Mouse (Mus musculus): ENCODE measurements at regions not wholly inside any gene's neighbourhood (a gene's known extent, or its start where the extent isn't known, plus 50 kb on each side); places are given as distances from the start of the nearest gene placed in this dataset.
A peak's percentile ranks its signal among the peaks of the same experiment; 100 is the strongest.

DNA sequence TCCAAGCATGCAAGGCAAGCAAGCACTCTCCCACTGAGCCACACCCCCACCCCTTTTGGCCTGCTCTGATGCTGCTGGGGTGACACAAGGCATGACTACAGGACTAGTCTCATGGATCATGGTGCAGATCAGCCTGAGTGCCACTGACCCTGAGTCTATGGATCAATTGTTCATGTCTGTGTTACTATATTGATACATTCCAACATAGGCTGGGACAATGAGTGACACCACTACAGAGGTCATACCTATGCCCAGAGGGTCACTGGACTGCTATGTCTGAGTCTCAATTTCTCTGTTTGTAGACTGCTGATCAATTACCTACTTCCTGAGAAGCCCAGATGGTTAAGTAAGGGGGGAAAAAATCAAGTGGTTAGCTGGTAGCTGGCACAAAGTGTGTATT, 116.5 kb upstream of the Prok2 start:
- DNase-seq (ENCODE audit: low read depth, low spot score): no peak

- DNase-seq (ENCODE audit: low read depth, low spot score): no peak
These were observed 114.6 kb upstream of the Prok2 start for GRCm38 (mm10) chr6:99840823-99841222.

GRCm38 (mm10) chr6:99833323-99833722, 107.1 kb upstream of the Prok2 start:
- DNase-seq (ENCODE audit: low read depth, low spot score): peak; percentile 84

- DNase-seq (ENCODE audit: low read depth, low spot score): no peak
These were observed 101.4 kb upstream of the Prok2 start for GRCm38 (mm10) chr6:99827625-99828024.

DNA sequence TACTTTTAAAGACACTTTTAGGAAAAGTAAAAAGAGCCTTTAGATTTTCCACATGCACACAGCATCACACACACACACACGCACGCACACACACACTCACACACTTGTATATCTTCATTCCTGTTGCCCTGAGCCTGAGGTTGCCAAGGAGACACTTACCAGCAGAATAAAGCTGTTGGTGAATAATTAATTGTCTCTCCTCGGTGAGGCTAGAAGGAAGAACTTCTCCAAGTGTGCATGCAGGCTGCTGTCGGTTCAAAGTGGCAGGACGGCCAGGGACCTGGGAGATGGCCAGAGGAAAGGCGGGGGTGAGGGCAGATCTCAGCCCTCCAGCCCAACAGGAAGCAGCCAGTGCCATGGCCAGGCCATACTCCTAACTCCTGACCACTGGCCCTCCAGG, 98.6 kb upstream of the Prok2 start:
- DNase-seq (ENCODE audit: low read depth, low spot score): no peak

- DNase-seq (ENCODE audit: low read depth, low spot score): no peak
These were observed 96.3 kb upstream of the Prok2 start for GRCm38 (mm10) chr6:99822471-99822870.

DNA sequence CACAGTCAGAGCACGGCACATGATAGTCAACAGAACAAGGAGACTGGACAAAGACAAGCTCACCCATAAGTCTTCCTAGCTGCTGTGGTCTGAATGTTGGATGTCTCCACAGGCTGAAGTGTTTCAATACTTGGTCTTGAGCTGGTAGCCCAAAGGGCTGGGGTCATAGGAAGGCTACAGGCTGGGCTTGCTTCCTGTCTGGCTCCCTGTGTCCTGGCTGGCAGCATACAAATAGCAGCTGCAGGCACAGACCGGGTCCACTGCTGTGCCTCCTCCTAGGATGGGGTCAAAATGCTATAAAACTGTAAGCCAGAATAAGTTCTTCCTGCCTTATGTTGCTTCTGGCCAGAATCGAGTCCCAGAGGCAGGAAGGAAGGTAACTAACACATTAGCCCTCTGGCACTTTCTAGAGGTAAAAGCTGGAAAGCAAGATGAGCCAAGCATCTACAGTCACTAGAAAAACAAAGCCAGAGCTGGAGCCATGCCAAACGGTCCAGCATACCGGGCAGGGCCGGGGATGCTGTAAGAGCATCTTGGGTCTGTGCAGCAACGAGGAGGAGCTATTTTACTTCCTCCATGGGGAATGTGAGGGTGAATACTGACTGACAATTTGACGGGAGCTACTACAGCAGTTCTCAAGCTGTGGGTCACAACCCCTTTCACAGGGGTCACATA, 93.2 kb upstream of the Prok2 start:
- peak; percentile 40 for DNase-seq (ENCODE audit: low read depth, low spot score)

DNA sequence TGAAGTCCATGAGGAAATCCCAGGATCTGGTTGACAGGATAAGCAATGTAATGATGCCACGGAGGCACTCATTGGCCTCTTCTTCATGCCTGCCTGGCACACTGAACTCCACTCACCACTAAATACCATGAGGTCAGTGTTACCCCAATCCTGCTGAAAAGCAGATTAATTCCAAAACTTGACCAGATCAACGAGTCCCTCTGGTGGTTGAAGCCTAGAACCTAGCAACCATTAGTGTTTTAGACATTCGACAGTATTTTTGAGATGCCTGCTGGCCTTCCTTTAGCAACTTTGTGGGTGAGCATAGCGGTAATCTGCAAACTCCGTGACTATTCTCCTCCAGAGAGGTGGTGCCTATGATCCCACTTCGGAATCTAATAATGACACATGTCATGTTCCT, 92.3 kb upstream of the Prok2 start:
- DNase-seq (ENCODE audit: low read depth, low spot score): no peak

DNA sequence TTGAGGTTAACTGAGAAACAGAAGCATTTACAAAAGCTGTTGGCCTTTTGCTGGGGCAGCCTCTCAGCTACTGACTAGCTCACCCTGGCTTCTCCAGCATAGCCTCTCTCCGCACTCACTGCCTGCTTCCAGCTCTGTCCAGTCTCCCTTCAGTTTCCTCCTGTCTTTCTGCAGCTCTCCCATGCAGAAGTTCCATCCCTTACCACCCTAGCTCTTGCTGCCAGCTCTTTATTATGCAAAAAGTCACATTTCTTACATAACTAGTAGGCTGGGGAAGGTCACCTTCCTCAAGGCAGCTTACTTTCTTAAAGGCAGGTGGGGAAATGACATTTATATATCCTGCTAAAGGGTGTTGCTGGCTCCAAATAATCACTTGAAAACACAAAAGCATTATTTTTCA, 91.1 kb upstream of the Prok2 start:
- no peak for DNase-seq (ENCODE audit: low read depth, low spot score)

DNA sequence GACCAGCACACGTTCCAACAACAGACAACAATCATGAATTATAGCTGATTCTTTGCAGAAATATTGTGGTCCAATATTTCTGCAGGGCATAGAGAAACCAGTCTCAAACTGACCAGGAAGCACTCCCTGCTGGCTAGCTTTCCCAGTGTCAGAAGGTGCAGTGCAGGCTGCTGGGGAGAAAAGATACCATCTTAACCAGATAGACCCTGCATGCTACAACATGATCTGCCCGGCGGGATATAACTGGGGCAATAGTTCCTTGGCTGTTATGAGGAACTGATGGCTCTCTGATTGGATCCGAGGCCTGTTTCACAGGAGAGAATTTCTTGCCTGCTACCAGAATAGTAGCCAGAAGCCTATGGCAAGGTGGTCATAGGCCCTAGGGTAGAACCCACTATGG, 86.9 kb upstream of the Prok2 start:
- DNase-seq (ENCODE audit: low read depth, low spot score): no peak

DNA sequence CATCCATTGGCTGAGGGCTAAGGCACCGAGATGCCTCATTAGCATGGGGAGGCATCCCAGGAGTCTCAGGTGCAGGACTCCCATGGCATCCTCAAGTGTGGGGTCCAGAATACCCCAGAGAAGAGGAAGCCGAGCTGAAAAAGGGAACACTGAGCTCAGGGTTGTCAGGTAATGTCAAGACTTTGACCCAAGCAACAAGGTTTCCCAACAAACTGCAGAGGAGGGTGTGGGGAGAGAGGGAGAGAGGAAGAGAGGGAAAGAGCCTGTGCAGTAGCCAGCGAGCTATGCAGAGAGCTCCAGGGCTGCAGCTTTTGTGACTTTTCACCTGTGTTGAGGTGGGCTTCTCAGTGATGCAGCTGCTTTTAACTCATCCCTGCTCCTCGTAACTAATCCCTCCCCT, 85.7 kb upstream of the Prok2 start:
- no peak for DNase-seq (ENCODE audit: low read depth, low spot score)

DNA sequence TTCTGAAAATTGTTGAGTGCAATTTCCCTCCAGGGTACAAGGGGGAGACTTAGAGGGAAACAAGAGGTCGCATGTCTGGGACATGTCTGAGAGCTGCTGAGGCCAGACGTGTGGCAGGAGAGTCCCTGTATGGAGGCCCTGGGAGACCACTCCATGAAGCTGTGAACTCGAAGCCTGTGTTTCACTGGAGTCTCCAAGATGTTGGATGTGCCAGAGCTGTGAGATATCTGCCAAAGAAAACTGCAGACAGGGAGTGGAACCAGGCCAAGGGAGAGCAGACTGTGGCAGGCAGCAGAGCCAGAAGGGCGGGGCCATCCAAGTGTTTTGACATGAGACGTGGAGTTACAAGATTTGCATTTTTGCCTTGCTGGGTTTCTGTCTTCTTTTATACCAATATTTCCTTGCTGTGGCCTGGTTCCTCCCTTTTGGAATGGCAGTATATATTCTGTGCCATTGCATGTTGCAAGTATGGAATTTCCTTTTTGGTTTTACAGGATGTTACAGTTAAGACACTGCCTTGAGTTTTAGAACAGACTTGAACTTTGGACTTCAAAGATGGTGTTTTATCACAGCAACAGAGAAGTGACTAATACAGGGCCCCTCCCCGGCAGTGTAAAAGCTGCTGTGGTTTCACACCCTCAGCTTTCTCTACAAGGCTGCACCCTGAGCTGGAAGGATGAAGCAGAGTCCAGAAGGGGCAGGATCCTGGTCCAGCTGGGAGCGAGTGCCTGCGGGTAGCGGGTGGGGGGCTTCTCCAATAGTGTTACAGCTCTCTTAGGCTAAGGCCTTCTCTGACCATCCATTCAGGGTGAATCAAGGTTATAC, 85.0 kb upstream of the Prok2 start:
- DNase-seq (ENCODE audit: low read depth, low spot score): peak; percentile 93

GRCm38 (mm10) chr6:99804905-99805245, 78.7 kb upstream of the Prok2 start:
- DNase-seq (ENCODE audit: low read depth, low spot score): no peak

GRCm38 (mm10) chr6:99803983-99804904, 78.1 kb upstream of the Prok2 start:
- peak; percentile 85 for DNase-seq (ENCODE audit: low read depth, low spot score)

DNA sequence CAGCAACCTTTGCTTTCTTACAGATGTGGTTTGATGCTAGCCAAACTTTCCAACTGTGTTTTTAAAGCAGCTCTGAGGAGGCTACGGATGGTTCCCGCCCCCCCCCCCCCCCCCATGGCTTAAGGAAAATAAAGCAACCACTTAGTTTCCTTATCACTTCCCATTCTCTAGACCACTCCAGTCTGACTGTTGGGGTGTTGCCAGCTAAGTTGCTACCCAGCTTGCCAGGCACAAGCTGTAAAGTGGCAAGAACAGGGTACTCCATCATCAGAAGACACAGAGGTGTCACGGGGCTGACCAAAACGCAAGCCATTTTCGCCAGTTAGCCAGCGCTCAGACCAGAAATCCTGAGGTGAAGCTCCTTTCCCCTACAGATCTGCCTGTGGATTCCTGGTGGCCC, 74.7 kb upstream of the Prok2 start:
- no peak for DNase-seq (ENCODE audit: low read depth, low spot score)

- no peak for DNase-seq (ENCODE audit: low read depth, low spot score)
These were observed 74.1 kb upstream of the Prok2 start for GRCm38 (mm10) chr6:99800324-99800723.

DNA sequence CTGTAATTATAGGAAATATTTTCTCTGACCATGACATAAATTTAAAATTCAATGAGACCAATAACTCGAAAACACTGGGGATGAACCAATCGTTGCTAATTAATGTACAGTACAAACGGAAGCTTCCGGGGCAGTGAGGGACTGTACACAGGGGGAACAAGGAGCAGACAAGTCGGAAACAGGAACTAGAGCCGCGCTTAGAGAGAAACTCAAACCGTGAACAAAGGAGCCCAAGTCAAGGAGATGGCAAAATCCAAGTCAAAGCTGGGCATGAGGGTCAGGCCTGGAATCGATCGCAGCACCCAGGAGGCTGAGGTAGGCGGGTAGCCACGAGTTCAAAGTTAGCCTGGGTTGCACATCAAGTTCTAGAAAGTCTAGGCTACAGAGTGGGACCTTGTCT, 70.2 kb upstream of the Prok2 start:
- no peak for DNase-seq (ENCODE audit: low read depth, low spot score)

- DNase-seq (ENCODE audit: low read depth, low spot score): no peak
These were observed 67.4 kb upstream of the Prok2 start for GRCm38 (mm10) chr6:99793546-99793945.

DNA sequence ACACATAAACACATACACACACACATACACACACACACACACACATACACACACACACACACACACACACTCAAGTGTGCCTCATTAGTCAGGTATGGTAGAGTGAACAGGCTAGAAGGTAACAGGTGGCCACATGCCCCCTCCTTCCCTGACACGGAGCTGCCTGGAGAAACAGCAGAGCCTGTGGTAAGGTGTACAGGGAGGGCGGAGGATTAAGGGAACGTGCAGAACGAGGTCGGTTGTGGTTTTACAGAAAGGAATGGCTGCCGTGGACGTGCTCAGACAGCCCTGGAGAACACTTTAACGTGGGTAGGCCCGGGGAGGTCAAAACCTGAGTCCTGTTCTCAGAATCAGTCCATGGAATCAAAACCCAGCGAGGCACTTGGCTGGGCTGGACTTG, 66.2 kb upstream of the Prok2 start:
- DNase-seq (ENCODE audit: low read depth, low spot score): no peak

- no peak for DNase-seq (ENCODE audit: low read depth, low spot score)
These were observed 60.8 kb upstream of the Prok2 start for GRCm38 (mm10) chr6:99786977-99787376.

GRCm38 (mm10) chr6:99785212-99785611, 59.0 kb upstream of the Prok2 start:
- no peak for DNase-seq (ENCODE audit: low read depth, low spot score)

- no peak for DNase-seq (ENCODE audit: low read depth, low spot score)
These were observed 58.6 kb upstream of the Prok2 start for GRCm38 (mm10) chr6:99784804-99785203.

Measured in 3T3-L1 (cell line).